In the genomic region with DNA sequence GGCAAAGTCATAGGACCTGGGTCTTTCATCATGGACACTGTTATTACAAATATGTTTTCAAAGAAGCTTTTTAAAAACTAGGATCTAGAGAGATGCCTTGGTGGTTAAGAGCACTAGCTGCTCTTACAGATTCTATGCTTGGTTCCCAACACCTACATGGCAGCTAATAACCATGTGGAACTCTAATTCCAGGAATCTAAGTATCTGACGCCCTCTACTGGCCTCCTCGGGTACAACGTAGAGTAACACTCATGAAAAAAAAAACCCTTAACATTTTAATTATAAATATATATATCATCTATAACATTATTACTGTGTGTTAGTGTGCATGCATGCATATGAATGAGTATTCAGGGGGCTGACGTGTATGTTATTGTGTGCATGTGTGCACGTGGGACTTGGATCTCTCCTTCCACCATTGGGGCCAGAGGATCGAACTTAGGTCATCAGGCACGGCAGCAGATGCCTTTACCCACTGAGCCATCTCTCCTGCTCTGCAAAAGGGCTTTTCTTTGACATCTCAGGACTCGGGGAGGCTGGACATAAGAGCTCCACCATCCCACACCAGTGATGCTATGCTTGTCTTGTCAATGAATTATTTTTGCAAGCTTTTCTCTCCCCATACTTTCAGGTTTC, we compare ENCODE assay signal across 8 mouse cellular contexts. TPM values are rescaled to one million over a fixed set of nuclear protein-coding genes. Genes with fewer than 3 reads are reported as not detected.
DNase-seq lines count a peak whose midpoint lies in the region; ATAC-seq and TF ChIP-seq lines count a peak whose summit lies in the region.

No protein-coding gene starts in this region.

- 35% methylated on average over 8 of the region's 8 CpGs for WGBS in midbrain, embryonic 11.5 days
- 31% methylated on average over 8 of the region's 8 CpGs for WGBS in midbrain, embryonic 15.5 days
- WGBS in limb, embryonic 14.5 days, result 35% methylated on average over 8 of the region's 8 CpGs

- H3K27me3 ChIP-seq in midbrain, embryonic 11.5 days (ENCODE audit: control insufficient read depth, insufficient read depth, low read length), result no peaks in the 10 kb centered on the region
- no peaks in the 10 kb centered on the region for H3K27me3 ChIP-seq in midbrain, embryonic 15.5 days (replicated peaks)
- H3K27me3 ChIP-seq in limb, embryonic 14.5 days (ENCODE audit: control insufficient read depth, insufficient read depth, low read length), result no peaks in the 10 kb centered on the region

- no peak for TF ChIP-seq POLR2A in limb, embryonic 14.5 days (IDR thresholded peaks at IDR 0.05; ENCODE audit: borderline replicate concordance, extremely low read depth, insufficient read depth, insufficient read length)

- no peaks in the 10 kb centered on the region for H3K36me3 ChIP-seq in midbrain, embryonic 11.5 days (ENCODE audit: control insufficient read depth, insufficient read depth, low read length)
- H3K36me3 ChIP-seq in midbrain, embryonic 15.5 days (replicated peaks), result no peaks in the 10 kb centered on the region
- H3K36me3 ChIP-seq in limb, embryonic 14.5 days (ENCODE audit: control insufficient read depth, insufficient read depth, low read length), result peaks cover 4% of the 10 kb centered on the region; the same call in 1 of the 2 replicates

- H3K27ac ChIP-seq in midbrain, embryonic 11.5 days (ENCODE audit: low read depth, low read length), result no peak overlapping the region
- no peak overlapping the region for H3K27ac ChIP-seq in midbrain, embryonic 15.5 days
- H3K27ac ChIP-seq in limb, embryonic 14.5 days (replicated peaks; ENCODE audit: low read depth, low read length), result no peak overlapping the region

- H3K4me1 ChIP-seq in midbrain, embryonic 11.5 days (ENCODE audit: control insufficient read depth, insufficient read depth, low read length), result peaks cover 12% of the 10 kb centered on the region
- peaks cover 26% of the 10 kb centered on the region for H3K4me1 ChIP-seq in midbrain, embryonic 15.5 days
- H3K4me1 ChIP-seq in limb, embryonic 14.5 days (ENCODE audit: control insufficient read depth, insufficient read depth, low read length), result peaks cover 18% of the 10 kb centered on the region

- no peak for ATAC-seq in midbrain, embryonic 11.5 days (ENCODE audit: low FRiP score)
- no peak for ATAC-seq in midbrain, embryonic 15.5 days (replicated peaks)
- no peak for ATAC-seq in limb, embryonic 14.5 days (ENCODE audit: low FRiP score, low read depth)

- H3K4me3 ChIP-seq in midbrain, embryonic 11.5 days (ENCODE audit: low read depth, low read length), result no peak overlapping the region
- H3K4me3 ChIP-seq in midbrain, embryonic 15.5 days, result no peak overlapping the region
- H3K4me3 ChIP-seq in limb, embryonic 14.5 days (replicated peaks; ENCODE audit: low read length), result no peak overlapping the region

- no peak overlapping the region for H3K9ac ChIP-seq in midbrain, embryonic 11.5 days (ENCODE audit: low read length)
- no peak overlapping the region for H3K9ac ChIP-seq in midbrain, embryonic 15.5 days
- no peak overlapping the region for H3K9ac ChIP-seq in limb, embryonic 14.5 days (ENCODE audit: low read depth, low read length, severe bottlenecking)

- no peak overlapping the region for H3K4me2 ChIP-seq in midbrain, embryonic 11.5 days
- H3K4me2 ChIP-seq in midbrain, embryonic 15.5 days, result no peak overlapping the region
- no peak overlapping the region for H3K4me2 ChIP-seq in limb, embryonic 14.5 days (replicated peaks; ENCODE audit: low read depth, low read length, severe bottlenecking)

- DNase-seq in cerebellum, adult 18-20 months, result peak; percentile 52 to 57
- DNase-seq in cerebellum, adult 8-10 months, result no peak
- DNase-seq in midbrain, embryonic 11.5 days (ENCODE audit: low spot score, missing footprints), result peak; percentile 91
- DNase-seq in cerebellum, postnatal 10 days, result peak; percentile 66 to 75
- DNase-seq in limb, embryonic 14.5 days (ENCODE audit: low spot score), result peak; percentile 40
- no peak for DNase-seq in urinary bladder, postnatal 10 days (ENCODE audit: low spot score)
- no peak for DNase-seq in layer of hippocampus, postnatal 25 days (ENCODE audit: extremely low spot score in 1 of 2, low spot score in 1 of 2)

- H3K9me3 ChIP-seq in midbrain, embryonic 11.5 days (ENCODE audit: control insufficient read depth, low read length), result no peaks in the 10 kb centered on the region
- no peaks in the 10 kb centered on the region for H3K9me3 ChIP-seq in midbrain, embryonic 15.5 days
- no peaks in the 10 kb centered on the region for H3K9me3 ChIP-seq in limb, embryonic 14.5 days (ENCODE audit: control insufficient read depth, low read length)

RNA-seq across cellular contexts. Expression of a gene that starts 2.2 kb away (rescaled TPM):
- 27.2 and 29.4 TPM in 2 replicates for polyA plus RNA-seq in midbrain, embryonic 11.5 days (2014; fragmentation: Nextera tagmentation; extraction: Ambion mirVana)
- polyA plus RNA-seq in midbrain, embryonic 15.5 days (2015; fragmentation: Nextera tagmentation; extraction: Ambion mirVana), result 96.8 and 104 TPM in 2 replicates
- 79.0 and 81.0 TPM in 2 replicates for polyA plus RNA-seq in limb, embryonic 14.5 days (2012; rRNA removed)
- 33.2 and 34.8 TPM in 2 replicates for polyA plus RNA-seq in limb, embryonic 14.5 days (2014; fragmentation: Nextera tagmentation; extraction: Ambion mirVana)
- total RNA-seq in layer of hippocampus, postnatal 25 days (2021), result 10 to 100 TPM; 70.2 to 73.0 TPM

RNA-seq across cellular contexts. Expression of a gene that starts 3.4 kb away (rescaled TPM):
- polyA plus RNA-seq in midbrain, embryonic 11.5 days (2014; fragmentation: Nextera tagmentation; extraction: Ambion mirVana), result 1.5 and 1.8 TPM in 2 replicates
- polyA plus RNA-seq in midbrain, embryonic 15.5 days (2015; fragmentation: Nextera tagmentation; extraction: Ambion mirVana), result 10.0 and 11.2 TPM in 2 replicates
- 0.83 and 1.7 TPM in 2 replicates for polyA plus RNA-seq in limb, embryonic 14.5 days (2012; rRNA removed)
- polyA plus RNA-seq in limb, embryonic 14.5 days (2014; fragmentation: Nextera tagmentation; extraction: Ambion mirVana), result 0.74 and 2.6 TPM in 2 replicates
- 1 to 10 TPM; 1.8 to 3.9 TPM for total RNA-seq in layer of hippocampus, postnatal 25 days (2021)

RNA-seq across cellular contexts. Expression of a gene that starts 54.7 kb away (rescaled TPM):
- 0.59 and 0.92 TPM in 2 replicates for polyA plus RNA-seq in midbrain, embryonic 11.5 days (2014; fragmentation: Nextera tagmentation; extraction: Ambion mirVana)
- polyA plus RNA-seq in midbrain, embryonic 15.5 days (2015; fragmentation: Nextera tagmentation; extraction: Ambion mirVana), result 1.6 TPM in 1 of 2 replicates, not detected in the other
- 0.19 and 0.36 TPM in 2 replicates for polyA plus RNA-seq in limb, embryonic 14.5 days (2012; rRNA removed)
- 0.92 and 1.00 TPM in 2 replicates for polyA plus RNA-seq in limb, embryonic 14.5 days (2014; fragmentation: Nextera tagmentation; extraction: Ambion mirVana)
- total RNA-seq in layer of hippocampus, postnatal 25 days (2021), result not detected

Comparison
In these comparisons a context has a peak if more than half of its experiments do, and no peak if none do; other contexts are left out.
1. DNase-seq: peak in cerebellum, adult 18-20 months (2 of 2), midbrain, embryonic 11.5 days (single experiment), cerebellum, postnatal 10 days (2 of 2) and limb, embryonic 14.5 days (single experiment); none in cerebellum, adult 8-10 months (single experiment), urinary bladder, postnatal 10 days (single experiment) and layer of hippocampus, postnatal 25 days (0 of 2).